Mouse (Mus musculus): Measurements from ENCODE around the gene H2-M5.

The H2-M5 gene

DNA sequence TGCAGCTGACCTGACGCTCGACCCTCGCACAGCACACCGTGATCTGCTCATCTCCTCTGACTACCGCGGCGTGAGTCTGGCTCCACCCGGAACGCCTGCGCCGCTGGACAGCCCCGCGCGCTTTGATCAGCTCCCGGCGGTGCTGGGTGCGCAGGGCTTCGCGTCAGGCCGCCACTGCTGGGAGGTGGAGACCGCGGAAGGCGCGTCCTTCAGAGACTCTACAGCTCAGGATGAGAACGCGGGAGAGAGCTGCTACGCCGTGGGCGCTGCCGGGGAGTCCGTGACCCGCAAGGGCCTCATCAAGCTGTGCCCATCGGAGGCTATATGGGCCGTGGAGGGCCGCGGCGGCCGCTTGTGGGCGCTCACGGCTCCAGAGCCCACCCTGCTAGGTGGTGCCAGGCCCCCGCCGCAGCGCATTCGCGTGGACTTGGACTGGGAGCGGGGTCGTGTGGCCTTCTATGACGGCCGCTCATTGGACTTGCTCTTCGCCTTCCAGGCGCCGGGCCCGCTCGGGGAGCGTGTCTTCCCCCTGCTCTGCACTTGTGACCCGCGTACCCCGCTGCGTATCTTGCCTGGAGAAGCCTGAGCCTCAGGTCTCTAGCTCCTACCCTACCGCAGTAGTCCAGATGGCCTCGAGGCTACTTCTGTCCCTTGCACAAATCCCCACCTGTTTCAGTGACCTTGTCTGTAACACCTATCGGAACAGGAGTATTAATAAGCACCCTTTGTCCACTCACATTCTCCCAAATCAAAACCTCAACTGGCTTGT lies 42.1 kb downstream of the H2-M5 start:
- DNase-seq: peak; percentile 58

GRCm38 (mm10) chr17:36944121-36944775 lies 45.1 kb downstream of the H2-M5 start:
- peak; percentile 36 for DNase-seq

GRCm38 (mm10) chr17:36943691-36944090 lies 45.6 kb downstream of the H2-M5 start:
- DNase-seq: no peak

DNA sequence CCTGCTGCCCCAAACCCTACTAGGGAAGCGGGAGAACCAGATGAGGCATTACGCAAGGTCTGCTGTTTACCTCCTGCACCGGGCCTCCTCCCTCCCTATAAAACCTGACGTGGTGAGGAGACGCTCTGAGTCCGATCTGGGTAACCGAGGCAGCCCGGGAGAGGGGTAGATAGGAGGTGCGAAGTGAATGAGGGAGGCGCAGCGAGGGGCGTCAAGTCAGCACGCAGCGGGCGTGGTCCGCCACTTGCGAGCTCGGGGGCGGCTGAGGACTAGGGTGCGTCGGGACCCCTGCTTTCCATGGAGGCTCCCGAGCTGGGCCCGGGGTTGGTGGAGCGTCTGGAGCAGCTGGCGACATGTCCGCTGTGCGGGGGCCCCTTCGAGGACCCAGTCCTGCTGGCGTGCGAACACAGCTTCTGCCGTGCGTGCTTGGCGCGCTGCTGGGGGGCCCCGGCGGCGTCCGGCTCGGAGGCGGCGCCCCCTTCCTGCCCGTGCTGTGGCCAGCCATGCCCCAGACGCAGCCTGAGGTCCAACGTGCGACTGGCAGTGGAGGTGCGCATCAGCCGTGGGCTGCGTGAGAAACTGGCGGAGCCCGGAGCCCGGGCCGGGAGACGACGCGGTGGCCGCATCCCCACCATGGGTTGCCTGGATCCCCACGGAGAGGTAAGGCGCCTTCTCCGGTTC lies 46.4 kb downstream of the H2-M5 start, which contains the start of gene Rnf39:
Rnf39 (plus strand) TSS at position 128 of the 681 bp plus-strand sequence.
- DNase-seq: peak; percentile 56

DNA sequence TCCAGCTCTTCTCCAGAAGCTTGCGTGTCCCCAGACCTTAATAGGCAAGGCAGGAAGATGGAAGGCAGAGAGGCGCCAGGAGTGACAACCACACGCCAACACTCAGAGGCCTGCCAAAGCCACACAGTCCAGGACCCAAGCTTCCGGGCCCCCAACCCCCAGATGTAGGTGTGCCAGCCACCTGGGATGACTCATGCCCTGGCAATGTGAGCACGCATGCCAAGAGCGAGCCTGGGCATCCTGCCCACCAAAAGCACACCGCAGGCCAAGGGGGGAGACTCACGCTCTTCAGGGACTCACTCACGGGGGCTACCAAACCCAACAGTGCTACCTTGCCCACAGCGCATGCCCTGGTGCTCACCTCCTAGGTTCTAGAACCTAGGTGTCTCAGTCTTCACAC lies 46.9 kb downstream of the H2-M5 start:
- peak; percentile 78 for DNase-seq

GRCm38 (mm10) chr17:36938056-36938455 lies 51.3 kb downstream of the H2-M5 start:
- no peak for DNase-seq

All from cerebellum, adult 11 months (tissue).